Mouse (Mus musculus): Measurements from ENCODE around the gene Isy1.

DNA sequence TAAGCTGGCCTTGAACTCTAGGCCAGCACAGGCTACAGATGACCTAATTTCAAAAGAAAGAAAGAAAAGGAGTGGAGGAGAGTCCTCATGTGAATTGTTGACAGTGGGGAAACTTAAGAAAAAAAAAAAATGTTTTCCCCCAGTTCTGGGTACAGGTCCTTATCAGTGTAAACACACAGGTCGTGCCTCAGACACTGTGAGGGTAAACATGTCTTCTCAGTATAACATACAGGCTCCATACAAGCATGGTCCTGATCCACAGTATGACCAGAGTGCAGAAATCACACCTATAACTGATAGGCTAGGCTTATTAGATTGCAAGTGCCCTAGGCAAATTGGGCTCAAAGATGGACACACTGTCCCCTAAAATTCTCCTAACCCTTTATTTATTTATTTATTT is 31.8 kb upstream of the Isy1 start:
- TF ChIP-seq CTCF (IDR thresholded peaks at IDR 0.05; ENCODE audit: low read depth, low read length) (no peak), POLR2A (IDR thresholded peaks at IDR 0.05; ENCODE audit: borderline replicate concordance, low read depth, low read length) (no peak)
